Mouse (Mus musculus): ENCODE results near the gene 1700001J03Rik.
"Not testable (repeated sequence)": the region's sequence is repeated elsewhere in the genome, so short reads cannot be mapped to it uniquely, and the experiment has no call there.

1700001J03Rik gene

DNA sequence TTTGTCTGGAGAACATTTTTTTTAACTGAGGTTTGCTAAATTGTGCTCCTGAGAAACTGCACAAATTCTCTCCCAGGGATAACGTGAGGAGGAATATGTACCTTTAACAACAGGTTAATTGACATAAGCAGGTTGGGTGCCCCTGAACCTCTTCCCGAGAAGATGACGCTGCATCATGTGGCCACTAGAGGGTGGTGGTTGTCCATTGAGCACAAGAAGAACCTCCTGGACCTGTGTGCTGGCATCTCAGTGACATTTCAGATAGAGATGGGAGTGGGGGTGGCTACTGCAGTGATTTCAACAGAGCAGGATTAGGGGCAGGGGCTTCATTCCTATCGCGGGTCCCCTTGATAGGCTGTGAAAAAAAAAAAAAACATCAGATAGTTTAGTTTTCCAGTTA lies 2.3 kb upstream of the 1700001J03Rik start:
- DNase-seq, result peak; percentile 87

DNA sequence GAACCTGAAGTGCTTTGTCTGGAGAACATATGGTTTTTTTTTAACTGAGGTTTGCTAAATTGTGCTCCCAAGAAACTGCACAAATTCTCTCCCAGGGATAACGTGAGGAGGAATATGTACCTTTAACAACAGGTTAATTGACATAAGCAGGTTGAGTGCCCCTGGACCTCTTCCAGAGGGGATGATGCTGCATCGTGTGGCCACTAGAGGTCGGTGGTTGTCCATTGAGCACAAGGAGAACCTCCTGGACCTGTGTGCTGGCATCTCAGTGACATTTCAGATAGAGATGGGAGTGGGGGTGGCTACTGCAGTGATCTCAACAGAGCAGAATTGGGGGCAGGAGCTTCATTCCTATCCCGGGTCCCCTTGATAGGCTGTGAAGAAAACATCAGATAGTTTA lies 12.4 kb downstream of the 1700001J03Rik start:
- peak; percentile 73 for DNase-seq

DNA sequence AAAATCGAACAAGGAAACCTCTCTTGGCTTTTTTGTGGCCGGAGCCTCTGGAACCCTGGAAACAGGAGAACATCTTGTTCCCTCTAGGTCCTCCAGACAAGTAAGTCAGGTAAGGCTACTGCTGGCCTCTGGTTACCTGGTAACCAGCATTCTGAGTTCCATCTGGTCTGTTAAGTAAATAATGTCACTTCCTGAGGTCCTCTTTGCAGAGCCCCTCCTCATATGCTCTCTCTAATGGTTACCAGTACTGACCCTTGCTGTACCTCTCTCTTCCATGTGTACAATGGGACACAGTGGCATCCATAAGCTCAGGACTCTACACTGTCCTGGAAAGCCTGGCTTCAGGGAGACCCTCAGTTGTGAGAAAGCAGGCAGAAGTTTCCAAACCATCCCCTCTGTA lies 14.5 kb downstream of the 1700001J03Rik start, which contains the start of gene Gm6309:
Gm6309 (minus strand) TSS at position 101 of the 400 bp plus-strand sequence.
- not testable (repeated sequence) for DNase-seq

DNA sequence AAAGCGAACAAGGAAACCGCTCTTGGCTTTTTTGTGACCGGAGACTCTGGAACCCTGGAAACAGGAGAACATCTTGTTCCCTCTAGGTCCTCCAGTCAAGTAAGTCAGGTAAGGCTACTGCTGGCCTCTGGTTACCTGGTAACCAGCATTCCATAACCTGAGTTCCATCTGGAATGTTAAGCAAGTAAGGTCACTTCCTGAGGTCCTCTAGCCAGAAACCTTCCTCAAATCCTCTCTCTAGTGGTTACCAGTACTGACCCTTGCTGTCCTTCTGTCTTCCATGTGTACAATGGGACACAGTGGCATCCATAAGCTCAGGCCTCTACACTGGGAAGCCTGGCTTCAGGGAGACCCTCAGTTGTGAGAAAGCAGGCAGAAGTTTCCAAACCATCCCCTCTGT lies 24.7 kb downstream of the 1700001J03Rik start, which contains the start of gene Gm5565:
Gm5565 (minus strand) TSS at position 101 of the 400 bp plus-strand sequence.
- not testable (repeated sequence) for DNase-seq

DNA sequence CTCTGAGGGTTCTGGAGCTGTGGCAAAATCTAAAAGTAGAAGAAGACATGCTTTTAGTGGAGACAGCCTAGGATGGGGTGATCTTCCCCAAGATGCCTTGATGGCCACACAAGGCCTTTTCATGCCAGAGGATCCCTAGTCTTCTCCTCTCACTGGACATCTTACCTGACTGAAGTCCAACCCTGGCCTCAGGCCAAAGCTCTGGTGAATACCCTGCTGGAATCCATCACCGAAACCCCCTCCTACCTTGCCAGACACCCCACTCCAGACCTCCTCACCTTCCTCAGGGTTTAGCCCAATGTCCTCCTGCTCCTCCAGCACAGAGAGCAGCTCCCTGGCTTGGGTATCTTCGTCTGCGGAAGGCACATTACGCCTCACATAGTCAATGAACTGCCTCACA lies 26.8 kb downstream of the 1700001J03Rik start:
- not testable (repeated sequence) for DNase-seq

DNA sequence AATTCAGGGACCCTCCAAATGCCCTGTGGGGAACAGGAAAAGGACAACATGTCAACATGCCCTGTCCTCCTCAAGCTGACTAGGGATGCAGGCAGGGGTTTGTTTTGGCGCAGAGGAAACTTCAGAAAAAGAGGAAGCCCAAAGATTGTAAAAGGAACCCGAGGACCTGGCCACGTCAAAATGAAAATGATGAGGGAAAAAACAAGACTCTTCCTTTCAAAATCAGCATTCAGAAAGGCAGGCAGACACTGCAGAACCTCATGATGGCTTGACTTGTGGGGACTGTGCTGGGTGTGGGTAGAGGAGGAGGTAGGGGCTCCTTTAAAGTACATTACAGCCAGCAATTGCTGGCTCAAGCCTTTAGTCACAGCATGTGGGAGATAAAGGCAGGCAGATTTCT lies 34.6 kb downstream of the 1700001J03Rik start:
- no peak for DNase-seq

DNA sequence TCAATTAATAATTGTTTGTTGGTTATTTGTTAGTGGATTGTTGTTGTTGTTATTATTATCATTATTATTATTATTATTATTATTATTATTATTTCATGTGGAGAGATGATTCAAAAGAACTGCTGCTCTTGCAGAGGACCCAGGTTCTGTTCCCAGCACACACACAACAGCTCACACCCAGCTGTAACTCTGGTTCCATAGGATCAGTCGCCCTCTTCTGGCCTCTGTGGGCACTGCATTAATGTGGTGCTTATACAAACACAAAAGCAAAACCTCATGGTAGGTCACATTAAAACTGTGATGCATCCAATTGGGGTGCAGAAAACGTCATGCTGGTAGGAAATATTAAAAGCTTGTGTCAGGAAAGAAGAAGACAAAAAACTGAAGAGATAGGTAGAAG lies 37.2 kb downstream of the 1700001J03Rik start:
- DNase-seq, result no peak
